Mouse (Mus musculus): ENCODE measurements around the gene Olfr360. TPM values are rescaled to one million over a fixed set of nuclear protein-coding genes. Genes with fewer than 3 reads are reported as not detected.
"Not testable (repeated sequence)": the region's sequence is repeated elsewhere in the genome, so short reads cannot be mapped to it uniquely, and the experiment has no call there.

The Olfr360 gene
- not detected in 2 replicates for polyA plus RNA-seq (2015; fragmentation: Nextera tagmentation; extraction: Ambion mirVana)

GRCm38 (mm10) chr2:37065446-37065845 is at the start of gene Olfr360:
TSS of gene Olfr360 (plus strand) at chr2:37065746.
- H3K4me1 ChIP-seq = no peaks in the 10 kb centered on the region

DNA sequence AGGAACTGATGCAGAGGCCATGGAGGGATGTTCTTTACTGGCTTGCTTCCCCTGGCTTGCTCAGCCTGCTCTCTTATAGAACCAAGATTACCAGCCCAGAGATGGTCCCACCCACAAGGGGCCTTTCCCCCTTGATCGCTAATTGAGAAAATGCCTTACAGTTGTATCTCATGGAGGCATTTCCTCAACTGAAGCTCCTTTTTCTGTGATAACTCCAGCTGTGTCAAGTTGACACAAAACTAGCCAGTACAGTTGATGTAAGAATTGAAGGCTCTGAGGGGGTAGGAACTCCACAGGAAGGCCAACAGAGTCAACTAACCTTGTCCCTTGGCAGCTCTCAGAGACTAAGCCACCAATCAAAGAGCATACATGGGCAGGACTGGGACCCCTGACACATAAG is 23.6 kb downstream of the Olfr360 start, which contains the start of gene Olfr361:
TSS of gene Olfr361 (minus strand) at position 101 of the 400 bp plus-strand sequence.
- H3K4me2 ChIP-seq; H3K27me3 ChIP-seq (replicated peaks); H3K27ac ChIP-seq; H3K4me1 ChIP-seq; ATAC-seq (ENCODE audit: insufficient read depth, low FRiP score, low read depth); H3K9me3 ChIP-seq; H3K4me3 ChIP-seq (replicated peaks); H3K36me3 ChIP-seq; H3K9ac ChIP-seq: not testable (repeated sequence)
- 60% methylated on average over 1 of the region's 1 CpGs for WGBS

More at GRCm38 (mm10) chr2:37065446-37065845, at the start of gene Olfr360:
- H3K27me3 ChIP-seq (replicated peaks) = no peaks in the 10 kb centered on the region
- no peak for ATAC-seq (ENCODE audit: insufficient read depth, low FRiP score, low read depth)
- no peaks in the 10 kb centered on the region for H3K9me3 ChIP-seq
- no peak within 1 kb of the TSS for H3K9ac ChIP-seq
- H3K27ac ChIP-seq = no peak within 1 kb of the TSS
- no peak within 1 kb of the TSS for H3K4me2 ChIP-seq
- no peak within 1 kb of the TSS for H3K4me3 ChIP-seq (replicated peaks)
- H3K36me3 ChIP-seq = no peaks in the 10 kb centered on the region

- 94% methylated on average over 1 of the region's 1 CpGs for WGBS
- H3K36me3 ChIP-seq = no peaks in the 10 kb centered on the region
- no peaks in the 10 kb centered on the region for H3K27me3 ChIP-seq (replicated peaks)
- no peaks in the 10 kb centered on the region for H3K4me1 ChIP-seq
- no peak within 1 kb of the TSS for H3K4me2 ChIP-seq
- no peak within 1 kb of the TSS for H3K9ac ChIP-seq
- H3K9me3 ChIP-seq = no peaks in the 10 kb centered on the region
- no peak within 1 kb of the TSS for H3K27ac ChIP-seq
- no peak within 1 kb of the TSS for H3K4me3 ChIP-seq (replicated peaks)
- no peak for ATAC-seq (ENCODE audit: insufficient read depth, low FRiP score, low read depth)
These were observed 52.3 kb downstream of the Olfr360 start, which contains the start of gene Olfr362 for GRCm38 (mm10) chr2:37117810-37118209. TSS of gene Olfr362 (minus strand) at chr2:37117910.

Other genes with a start within 250 kb of the Olfr360 start
- gene Olfr3, start 248.7 kb upstream of the Olfr360 start, polyA plus RNA-seq (2015; fragmentation: Nextera tagmentation; extraction: Ambion mirVana) = not detected in 2 replicates
- gene Olfr350, start 219.4 kb upstream of the Olfr360 start, polyA plus RNA-seq (2015; fragmentation: Nextera tagmentation; extraction: Ambion mirVana) = not detected in 2 replicates
- not detected in 2 replicates for gene Olfr351, start 203.1 kb upstream of the Olfr360 start, polyA plus RNA-seq (2015; fragmentation: Nextera tagmentation; extraction: Ambion mirVana)
- not detected in 2 replicates for gene Olfr352, start 197.3 kb upstream of the Olfr360 start, polyA plus RNA-seq (2015; fragmentation: Nextera tagmentation; extraction: Ambion mirVana)
- gene Olfr353, start 172.8 kb upstream of the Olfr360 start, polyA plus RNA-seq (2015; fragmentation: Nextera tagmentation; extraction: Ambion mirVana) = not detected in 2 replicates
- gene Olfr354, start 160.1 kb upstream of the Olfr360 start, polyA plus RNA-seq (2015; fragmentation: Nextera tagmentation; extraction: Ambion mirVana) = not detected in 2 replicates
- gene Olfr355, start 136.8 kb upstream of the Olfr360 start, polyA plus RNA-seq (2015; fragmentation: Nextera tagmentation; extraction: Ambion mirVana) = not detected in 2 replicates
- not detected in 2 replicates for gene Olfr356, start 128.6 kb upstream of the Olfr360 start, polyA plus RNA-seq (2015; fragmentation: Nextera tagmentation; extraction: Ambion mirVana)
- not detected in 2 replicates for gene Olfr357, start 71.9 kb upstream of the Olfr360 start, polyA plus RNA-seq (2015; fragmentation: Nextera tagmentation; extraction: Ambion mirVana)
- gene Olfr358, start 56.4 kb upstream of the Olfr360 start, polyA plus RNA-seq (2015; fragmentation: Nextera tagmentation; extraction: Ambion mirVana) = not detected in 2 replicates
- gene Olfr361, start 23.5 kb downstream of the Olfr360 start, polyA plus RNA-seq (2015; fragmentation: Nextera tagmentation; extraction: Ambion mirVana) = not detected in 2 replicates
- not detected in 2 replicates for gene Olfr362, start 52.2 kb downstream of the Olfr360 start, polyA plus RNA-seq (2015; fragmentation: Nextera tagmentation; extraction: Ambion mirVana)
- gene Olfr364-ps1, start 73.6 kb downstream of the Olfr360 start, polyA plus RNA-seq (2015; fragmentation: Nextera tagmentation; extraction: Ambion mirVana) = not detected in 2 replicates
- not detected in 2 replicates for gene Olfr365, start 122.5 kb downstream of the Olfr360 start, polyA plus RNA-seq (2015; fragmentation: Nextera tagmentation; extraction: Ambion mirVana)
- not detected in 2 replicates for gene Olfr366, start 145.8 kb downstream of the Olfr360 start, polyA plus RNA-seq (2015; fragmentation: Nextera tagmentation; extraction: Ambion mirVana)